Mouse (Mus musculus) left cerebral cortex, adult 18-20 months (tissue): ENCODE measurements around the gene Hivep1. TPM values are rescaled to one million over a fixed set of nuclear protein-coding genes. Genes with fewer than 3 reads are reported as not detected.

Experiments
- DNase-seq, 2 experiments: peaks; one replicate each; pipeline ENCODE4 v3.0.0; 2021 to 2022; ENCODE audit warnings: low spot score in 2 of 2, mixed read lengths in 1 of 2
- long read RNA-seq, 2 experiments: library from polyadenylated mRNA; stranded (forward); transcript quantifications; one replicate each; pipeline ENCODE4 v2.0.0; 2021
- total RNA-seq, 2 experiments: library from RNA; stranded (reverse); gene quantifications; 2 replicates each; pipeline ENCODE4 v1.2.3; 2021

The Hivep1 gene
- 10 to 100 TPM; 69.0 to 78.6 TPM for total RNA-seq
- long read RNA-seq, experiment 1, partial matches to known transcripts, result 18 of 21 reads
- long read RNA-seq, experiment 1, other reads (novel, unspliced or antisense), result 3 of 21 reads
- long read RNA-seq, experiment 2, partial matches to known transcripts, result 6 of 8 reads
- long read RNA-seq, experiment 2, other reads (novel, unspliced or antisense), result 2 of 8 reads

DNA sequence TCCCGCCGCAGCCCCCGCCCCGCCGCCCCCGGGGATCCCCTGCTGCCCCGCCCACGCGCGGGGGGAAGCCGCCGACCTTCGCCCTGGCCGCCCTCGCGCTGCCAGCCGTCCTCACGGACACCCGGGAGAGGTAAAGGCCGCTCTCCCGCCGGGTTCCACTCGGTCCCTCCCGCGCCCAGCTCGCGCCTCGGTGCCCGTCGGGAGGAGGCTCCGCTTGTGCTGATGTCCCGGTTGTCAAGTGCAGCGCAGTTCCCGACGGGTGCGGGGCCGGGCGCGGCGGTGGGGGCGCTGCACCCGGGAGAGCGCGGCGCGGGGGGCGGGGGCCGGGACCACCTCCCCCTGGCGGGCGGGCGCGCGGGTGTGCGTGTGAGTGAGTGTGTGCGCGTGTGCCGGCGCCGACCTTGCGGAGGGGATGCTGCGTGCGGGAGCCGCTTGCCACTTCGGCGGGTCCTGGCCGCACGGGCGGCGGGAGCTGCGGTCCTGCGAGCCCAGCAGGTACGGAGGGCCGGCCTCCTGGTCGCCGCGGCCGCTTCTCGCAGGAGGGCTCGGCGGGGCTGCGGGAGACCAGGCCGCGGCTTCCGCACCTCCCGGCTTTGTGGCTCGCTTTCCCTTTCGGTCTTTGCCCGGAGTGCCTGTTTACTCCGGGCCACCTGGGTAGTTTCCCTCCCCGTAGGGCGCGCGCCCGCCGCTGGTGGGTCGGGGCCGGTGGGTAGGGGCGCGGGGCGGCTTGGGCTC, at the start of gene Hivep1:
Gene Hivep1, plus strand, starts transcription at position 61 of the 735 bp plus-strand sequence.
- peak; percentile 38 to 56 for DNase-seq

DNA sequence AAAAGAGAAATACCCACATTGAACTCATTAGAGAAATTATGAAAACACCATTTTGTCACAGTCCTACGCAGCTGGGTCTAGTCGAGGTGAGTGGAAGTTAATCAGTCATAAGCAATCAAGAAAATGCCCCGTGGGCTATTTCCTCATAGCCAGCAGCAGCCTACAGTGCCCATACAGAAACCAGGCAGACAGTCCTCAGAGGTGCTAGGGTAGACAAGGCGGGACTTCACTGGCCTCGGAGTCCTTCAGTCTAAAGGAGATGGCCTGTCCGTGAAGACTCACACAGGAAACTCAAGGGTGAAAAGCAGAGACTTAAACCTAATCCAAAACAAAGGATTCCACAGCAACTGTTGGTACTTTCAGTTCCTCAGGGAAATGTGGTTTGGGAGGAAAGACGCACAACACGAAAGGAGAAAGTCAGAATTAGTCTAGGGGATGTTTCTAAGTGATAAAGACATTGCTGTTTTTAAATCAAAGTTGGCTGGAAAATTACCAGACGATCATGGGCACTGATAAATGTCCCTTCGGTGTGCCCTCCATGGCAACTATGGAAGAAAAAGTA, 36.3 kb upstream of the Hivep1 start:
- no peak for DNase-seq

DNA sequence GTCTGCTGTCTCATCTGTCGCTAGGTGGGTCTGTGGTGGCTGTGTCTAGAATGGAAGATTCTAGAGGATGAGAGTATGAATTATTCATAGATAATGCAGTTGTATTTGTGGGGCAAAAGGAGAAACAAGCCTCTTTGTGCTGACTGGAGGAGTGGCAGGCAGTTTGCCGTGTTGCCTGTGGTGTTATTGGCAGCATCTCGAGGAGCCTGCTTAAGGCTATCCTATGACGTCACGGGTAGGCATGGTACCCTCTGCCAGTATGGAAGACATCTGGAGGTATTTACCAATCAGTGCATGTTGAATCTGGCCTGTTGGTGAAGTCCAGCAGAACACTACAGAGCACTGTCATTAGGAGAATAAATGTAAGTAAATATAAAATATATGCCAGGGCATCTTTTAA, 35.6 kb upstream of the Hivep1 start:
- no peak for DNase-seq

DNA sequence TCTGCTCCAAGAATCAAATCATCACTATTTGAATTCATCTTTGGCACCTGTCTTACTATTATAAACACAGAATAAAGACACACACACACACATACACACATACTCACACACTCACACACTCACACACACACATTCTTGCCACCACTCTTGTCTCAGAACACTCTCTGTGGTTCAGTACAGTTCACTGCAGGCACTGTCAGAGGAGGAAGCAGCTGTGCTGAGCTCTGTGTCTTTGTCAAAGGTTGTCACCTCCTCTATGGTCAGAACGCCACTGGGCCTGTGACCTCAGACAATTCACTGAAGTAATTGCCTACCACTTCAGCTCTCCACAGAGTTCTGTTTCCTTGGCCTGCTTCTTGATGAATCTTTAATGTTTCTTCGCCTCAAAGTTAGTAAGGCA, 33.5 kb upstream of the Hivep1 start:
- DNase-seq, result no peak

- no peak for DNase-seq
Measured at GRCm38 (mm10) chr13:42041203-42041602, 10.6 kb upstream of the Hivep1 start.

- no peak for DNase-seq
Measured at GRCm38 (mm10) chr13:42043431-42043830, 8.4 kb upstream of the Hivep1 start.

GRCm38 (mm10) chr13:42048991-42049773, 2.6 kb upstream of the Hivep1 start:
- DNase-seq, result peak; percentile 32 to 60

DNA sequence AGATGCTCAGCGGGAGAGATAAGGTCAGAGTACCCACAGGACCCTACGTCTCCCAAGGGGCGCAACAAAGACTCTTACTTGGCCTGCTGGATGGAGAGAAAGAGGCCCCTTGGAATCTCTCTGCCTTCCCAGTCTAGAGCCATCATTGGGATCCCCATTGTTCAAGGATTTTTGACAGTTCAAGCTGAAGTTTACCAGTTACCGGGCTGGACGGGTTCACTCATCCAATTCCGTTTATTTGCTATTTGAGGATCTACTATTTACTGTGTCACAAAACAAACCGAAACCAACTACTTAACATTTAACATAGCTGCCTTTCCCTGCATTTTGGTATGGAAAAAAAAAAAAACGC, 2.1 kb upstream of the Hivep1 start:
- no peak for DNase-seq

DNA sequence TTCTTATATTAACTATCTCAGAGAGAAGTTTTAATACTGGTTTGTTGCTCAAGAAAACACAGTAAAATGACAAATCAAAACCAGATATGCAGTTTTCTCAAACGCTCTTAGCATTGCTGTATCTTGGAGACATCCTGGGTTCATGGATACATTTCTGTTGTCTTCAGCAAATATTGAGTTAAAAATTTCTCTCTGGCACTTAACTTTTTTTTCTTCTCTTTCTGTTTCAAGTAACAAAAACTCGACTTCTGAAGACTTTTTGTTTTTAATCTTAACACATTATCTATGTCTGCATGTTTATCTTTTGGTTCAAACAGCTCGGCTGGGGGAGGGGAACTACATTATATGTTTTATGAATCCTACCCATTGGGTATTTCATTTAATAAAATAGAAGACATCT, 1.7 kb upstream of the Hivep1 start:
- DNase-seq, result no peak

DNA sequence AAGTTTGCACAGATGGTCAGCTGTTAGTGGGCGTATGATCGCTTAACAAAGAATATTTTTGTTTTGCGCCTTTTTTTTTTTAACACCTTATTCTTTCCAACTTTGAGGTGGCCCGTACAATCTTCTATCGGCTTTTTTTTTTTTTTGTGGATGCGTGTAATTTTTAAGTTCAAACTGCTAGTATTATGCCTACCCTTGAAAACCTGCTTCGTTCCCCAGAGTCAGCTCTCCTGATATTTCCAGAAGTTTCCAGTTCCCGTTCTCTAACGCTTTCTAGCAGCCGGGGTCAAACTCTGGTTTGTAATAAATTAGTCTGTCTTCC, 980 bp upstream of the Hivep1 start:
- no peak for DNase-seq

DNA sequence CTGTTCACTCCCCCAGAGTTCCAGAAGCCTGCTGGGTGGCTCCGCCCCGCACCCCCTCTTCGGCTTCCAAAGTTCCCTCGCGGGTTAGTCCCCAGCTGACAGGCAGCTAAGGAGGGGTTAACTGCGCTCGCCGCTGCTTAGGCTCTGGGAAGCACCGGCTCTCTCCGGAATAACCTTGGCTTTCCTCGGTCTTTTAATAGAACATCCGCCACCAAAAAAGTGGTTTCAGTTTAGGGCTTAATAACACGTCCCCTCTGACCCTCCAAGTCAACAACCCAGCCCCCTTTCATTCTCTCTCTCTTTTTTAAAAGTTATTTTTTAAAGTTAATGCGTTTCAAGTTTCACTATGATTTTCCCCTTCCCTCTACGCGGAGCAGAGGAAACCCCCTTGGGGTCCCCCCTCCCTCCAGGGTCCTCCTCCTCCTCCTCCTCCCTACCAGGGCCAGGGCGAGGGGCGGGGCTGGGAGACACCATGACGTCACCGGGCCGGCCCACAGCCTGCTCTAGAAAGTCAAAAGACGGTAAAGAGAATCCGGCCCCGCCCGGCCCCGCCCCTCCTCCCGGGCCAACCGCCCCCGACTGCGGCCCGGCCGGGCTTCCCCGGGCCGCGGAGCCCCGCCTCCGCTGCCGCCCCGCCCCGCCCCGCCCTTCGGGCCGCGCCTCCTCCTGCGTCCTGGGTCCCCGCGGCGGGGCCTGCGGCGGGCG, 467 bp upstream of the Hivep1 start:
- DNase-seq, result peak; percentile 88 to 93

DNA sequence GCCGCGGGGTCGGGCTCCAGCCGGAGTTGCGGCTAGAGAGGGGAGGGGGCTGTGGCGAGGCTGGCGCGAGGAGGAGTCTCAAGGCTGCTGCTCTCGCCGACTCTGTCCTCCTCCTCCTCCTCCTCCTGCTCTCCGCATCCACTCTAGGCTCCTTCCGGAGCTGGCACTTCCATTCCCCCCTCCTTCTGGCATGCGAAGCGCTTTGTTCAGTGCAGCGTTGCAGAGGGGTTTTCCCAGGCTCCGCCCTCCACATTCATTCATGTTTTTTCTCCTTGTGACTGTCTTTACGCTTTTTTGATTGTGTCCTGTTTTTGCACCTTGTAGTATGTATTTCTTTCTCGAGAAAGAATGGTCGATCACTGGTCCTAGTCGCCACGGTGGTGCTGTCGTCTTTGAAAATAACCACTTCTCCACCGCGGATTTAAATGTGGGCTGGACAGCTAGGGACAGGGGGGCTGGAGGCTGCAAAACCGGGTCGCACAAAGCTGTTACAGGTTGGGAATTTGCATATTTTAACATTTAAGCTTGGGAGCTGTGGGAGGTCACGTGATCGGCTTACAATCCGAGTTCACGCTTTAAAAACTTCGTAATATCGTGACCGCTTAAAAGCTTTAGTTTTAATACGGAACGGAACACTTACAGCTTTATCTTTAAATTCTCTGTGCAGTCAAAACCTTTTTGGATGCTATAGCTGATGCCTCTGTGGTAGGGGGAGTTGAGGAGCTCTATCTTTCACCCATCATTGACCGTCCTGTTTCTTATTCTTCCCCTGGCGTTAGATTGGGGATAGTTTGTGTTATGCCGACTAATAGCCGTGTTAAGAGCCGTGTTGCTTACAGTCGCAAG, 1.1 kb downstream of the Hivep1 start:
- peak; percentile 55 to 71 for DNase-seq

DNA sequence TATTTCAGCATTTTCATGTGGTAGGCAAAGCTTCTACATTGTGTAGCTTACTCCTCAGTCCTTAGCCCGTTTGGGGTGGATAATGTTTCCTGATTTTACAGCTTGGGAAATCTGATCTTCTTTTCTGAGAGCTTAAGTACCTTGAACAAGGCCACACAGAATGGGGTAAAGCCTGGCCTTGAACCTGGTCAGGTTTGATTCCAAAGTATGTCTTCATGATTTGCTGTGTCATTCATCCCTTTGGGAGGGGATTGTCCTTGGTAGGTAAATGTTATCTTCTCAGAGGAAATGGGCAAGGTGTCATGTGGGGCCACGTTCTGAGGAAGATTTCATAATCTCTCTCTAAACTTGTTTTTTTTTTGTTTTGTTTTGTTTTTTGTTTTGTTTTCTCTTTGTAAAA, 1.8 kb downstream of the Hivep1 start:
- no peak for DNase-seq

DNA sequence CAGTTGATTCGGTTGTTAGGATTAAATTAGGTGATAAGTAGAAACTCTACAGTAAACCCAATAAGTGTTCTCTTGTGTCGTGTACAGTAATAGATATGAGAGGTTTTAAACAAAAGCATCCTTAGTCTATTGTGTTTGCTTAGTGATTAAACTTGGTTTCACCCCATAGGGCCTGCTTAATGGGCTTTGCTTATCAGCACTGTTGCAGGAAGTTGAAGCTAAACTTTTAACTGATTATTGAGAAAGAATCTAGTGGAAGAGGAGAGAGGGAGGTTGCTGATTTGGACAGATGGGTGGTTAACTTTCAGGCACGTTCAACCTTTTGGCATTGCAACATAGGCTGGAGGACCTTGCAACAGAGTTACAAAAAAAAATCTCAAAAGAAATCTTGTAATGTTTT, 2.3 kb downstream of the Hivep1 start:
- DNase-seq, result no peak

DNA sequence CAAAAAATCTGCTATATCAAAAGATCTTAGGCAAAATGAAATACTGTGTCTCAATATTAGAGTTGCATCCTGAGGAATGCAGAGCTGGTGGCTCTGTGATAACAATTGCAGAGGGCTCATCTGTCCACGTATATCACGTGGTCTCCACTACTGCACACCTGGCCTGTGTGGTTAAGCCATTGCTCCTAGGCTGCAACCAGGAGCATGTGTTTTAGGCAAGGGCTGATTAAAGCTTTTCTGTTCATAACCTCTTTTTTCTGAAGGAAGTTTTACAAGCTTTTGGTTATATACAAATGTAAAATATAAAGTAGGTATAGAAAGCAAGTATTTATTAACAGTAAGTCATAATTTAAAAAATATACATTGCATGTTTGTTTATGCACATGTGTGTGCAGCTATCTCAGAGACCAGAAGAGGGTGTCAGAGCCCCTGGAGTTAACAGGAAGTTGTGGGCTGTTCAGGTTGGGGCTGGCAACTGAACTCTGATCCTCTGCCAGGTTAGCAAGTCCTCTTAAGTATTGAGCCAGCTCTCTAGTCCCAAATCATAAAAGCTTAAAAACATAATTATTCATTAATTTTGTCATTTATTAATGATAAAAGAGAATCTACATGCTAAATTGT, 5.0 kb downstream of the Hivep1 start:
- DNase-seq, result no peak

GRCm38 (mm10) chr13:42060846-42061630, 9.2 kb downstream of the Hivep1 start:
- no peak for DNase-seq

DNA sequence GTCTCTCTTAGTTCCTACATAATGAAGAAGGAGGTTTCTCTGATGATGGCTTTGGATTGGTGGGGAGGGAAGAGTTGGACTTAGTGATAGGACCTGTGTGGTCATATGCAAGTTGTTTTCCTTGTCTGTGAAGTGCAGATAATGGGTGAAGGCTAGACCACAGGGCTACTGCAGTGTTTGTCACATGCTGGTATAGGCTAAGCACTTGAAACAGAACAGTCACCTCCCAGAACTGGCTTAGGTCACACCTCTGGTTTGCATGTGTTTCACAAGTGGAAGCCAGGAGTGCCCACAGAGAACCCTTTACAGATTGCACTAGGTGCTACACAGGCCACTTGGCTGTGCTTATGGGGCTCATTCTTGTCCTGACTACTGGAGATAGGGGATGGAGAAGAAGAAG, 12.4 kb downstream of the Hivep1 start:
- DNase-seq, result no peak

DNA sequence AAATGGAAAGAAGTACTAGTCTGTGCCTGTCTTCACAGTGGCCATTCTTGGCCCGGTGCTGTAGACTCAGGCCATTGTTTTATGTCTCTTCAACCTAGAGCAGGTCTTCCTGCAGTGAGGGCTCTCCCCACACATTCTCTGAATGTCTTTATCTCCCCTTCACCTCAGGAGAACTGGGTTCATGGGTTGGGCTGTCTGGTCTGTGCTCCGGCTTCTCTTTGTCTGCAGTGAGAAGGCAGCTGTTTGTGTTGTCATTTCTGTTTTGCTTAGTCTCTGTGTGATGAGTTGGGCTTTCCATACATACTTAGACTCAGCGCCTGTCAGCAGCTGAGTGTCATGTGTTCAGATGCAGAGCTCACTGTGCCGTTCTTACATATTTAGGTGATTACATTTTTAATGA, 18.4 kb downstream of the Hivep1 start:
- no peak for DNase-seq

- DNase-seq, result no peak
Measured at GRCm38 (mm10) chr13:42071011-42071410, 19.2 kb downstream of the Hivep1 start.
